Mouse (Mus musculus) stomach, postnatal 0 days (tissue): ENCODE data around the gene Tfrc. TPM values are rescaled to one million over a fixed set of nuclear protein-coding genes. Genes with fewer than 3 reads are reported as not detected.

Experiments used
- ATAC-seq: fragments of 200-750 bp; cut with Nextera tagmentation; 2 replicates; pipeline ENCODE4 v1.8.0; 2017; ENCODE audit not compliant: low FRiP score, low TSS enrichment
- DNase-seq: peaks from one replicate; pipeline ENCODE4 v3.0.0-alpha.2; 2016; ENCODE audit warnings: low spot score
- H3K27ac ChIP-seq: fragments of 300-500 bp; sonication (generic); replicated peaks from 2 replicates; pipeline ENCODE4 v1.5.1; 2014; ENCODE audit warnings: mild to moderate bottlenecking, control low read depth
- H3K27me3 ChIP-seq: fragments of 300-500 bp; sonication (generic); 2 replicates; pipeline ENCODE4 v1.6.1; 2014; ENCODE audit warnings: low read length; ENCODE audit not compliant: control insufficient read depth, insufficient read depth
- H3K36me3 ChIP-seq: fragments of 300-500 bp; sonication (generic); 2 replicates; pipeline ENCODE4 v1.6.1; 2014; ENCODE audit warnings: low read length, mixed read lengths; ENCODE audit not compliant: control insufficient read depth, insufficient read depth
- H3K4me1 ChIP-seq: fragments of 300-500 bp; sonication (generic); replicated peaks from 2 replicates; pipeline ENCODE4 v1.6.1; 2014; ENCODE audit warnings: antibody characterized with exemption; ENCODE audit not compliant: control insufficient read depth, insufficient read depth
- H3K4me2 ChIP-seq: fragments of 300-500 bp; sonication (generic); replicated peaks from 2 replicates; pipeline ENCODE4 v1.6.1; 2014; ENCODE audit warnings: low read depth, mild to moderate bottlenecking, control low read depth, moderate library complexity
- H3K4me3 ChIP-seq: fragments of 300-500 bp; sonication (generic); 2 replicates; pipeline ENCODE4 v1.5.1; 2014; ENCODE audit warnings: low read depth, low read length, control low read depth
- H3K9ac ChIP-seq: fragments of 300-500 bp; sonication (generic); 2 replicates; pipeline ENCODE4 v1.6.1; 2014; ENCODE audit warnings: mild to moderate bottlenecking, low read length, control low read depth, mixed read lengths
- H3K9me3 ChIP-seq: fragments of 300-500 bp; sonication (generic); 2 replicates; pipeline ENCODE4 v1.6.1; 2016; ENCODE audit warnings: low read length; ENCODE audit not compliant: control insufficient read depth
- CTCF ChIP-seq: IDR thresholded peaks from 2 replicates; pipeline ENCODE4 v1.5.1; 2016; ENCODE audit warnings: antibody characterized with exemption, low read depth, mild to moderate bottlenecking, moderate library complexity
- EP300 ChIP-seq: optimal IDR thresholded peaks from 2 replicates; pipeline ENCODE3; 2016; ENCODE audit warnings: antibody characterized with exemption
- WGBS: fragments of 180-500 bp; shearing (Covaris S2); extraction: QIAGEN DNeasy Blood & Tissue Kit; methylation state at CpG from one replicate; pipeline ENCODE4 v1.1.7; 2014; 5-methylcytosine and 5-hydroxymethylcytosine counted together
- polyA plus RNA-seq: library from polyadenylated mRNA; unstranded; fragments of >200 nt; fragmentation: Nextera tagmentation; extraction: Ambion mirVana; gene quantifications from 2 replicates; pipeline ENCODE4 v1.2.1, GENCODE M21; 2015

Gene Tfrc
- polyA plus RNA-seq, 1 experiment from 2014 or later = 50.0 TPM

- TF ChIP-seq CTCF (no peak), EP300 (no peak)
- DNase-seq = no peak
Observed at GRCm38 (mm10) chr16:32666671-32667551, 58.2 kb downstream of the Tfrc start.

DNA sequence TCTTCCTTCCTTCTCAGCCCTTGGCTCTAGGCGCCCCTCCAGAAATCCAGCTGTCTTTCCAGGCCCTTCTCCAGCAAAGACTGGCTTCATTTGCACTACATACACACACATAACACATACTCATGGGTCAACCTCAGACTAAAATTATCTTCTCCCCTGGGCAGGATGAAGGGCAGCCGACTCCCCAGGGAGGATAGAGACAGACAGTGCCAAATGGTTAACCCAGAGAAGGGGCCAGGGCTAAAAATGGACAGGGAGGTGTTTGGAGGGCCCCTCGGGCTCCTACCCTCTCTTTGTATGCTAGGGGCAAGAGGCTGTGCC is 58.8 kb downstream of the Tfrc start:
- TF ChIP-seq CTCF = no peak
- TF ChIP-seq EP300 = no peak
- H3K36me3 ChIP-seq = peaks cover 9% of the 10 kb centered on the region
- no peak overlapping the region for H3K9ac ChIP-seq
- no peaks in the 10 kb centered on the region for H3K9me3 ChIP-seq
- ATAC-seq (no peak), DNase-seq (no peak)
- H3K27ac ChIP-seq = 0 out of 2 replicates have a peak overlapping the region, but pooled peaks have one; percentile 61
- H3K27me3 ChIP-seq = no peaks in the 10 kb centered on the region
- H3K4me1 ChIP-seq = peaks cover 9% of the 10 kb centered on the region
- no peak overlapping the region for H3K4me3 ChIP-seq
- H3K4me2 ChIP-seq = no peak overlapping the region
- WGBS = 56% methylated on average over 3 of the region's 3 CpGs

More at GRCm38 (mm10) chr16:32666671-32667551, 58.2 kb downstream of the Tfrc start:
- H3K9me3 ChIP-seq = no peaks in the 10 kb centered on the region
- H3K4me2 ChIP-seq = no peak overlapping the region
- peaks cover 9% of the 10 kb centered on the region for H3K36me3 ChIP-seq
- H3K9ac ChIP-seq = no peak overlapping the region
- 68% methylated on average over 9 of the region's 9 CpGs for WGBS
- no peak overlapping the region for H3K4me3 ChIP-seq
- peaks cover 12% of the 10 kb centered on the region for H3K4me1 ChIP-seq
- no peak for ATAC-seq
- peak overlapping the region; percentile 61 for H3K27ac ChIP-seq
- no peaks in the 10 kb centered on the region for H3K27me3 ChIP-seq

- Histone ChIP-seq H3K36me3 (peaks cover 9% of the 10 kb centered on the region), H3K4me1 (peaks cover 9% of the 10 kb centered on the region), H3K9ac (no peak overlapping the region), H3K27me3 (no peaks in the 10 kb centered on the region), H3K27ac (no peak overlapping the region), H3K4me3 (no peak overlapping the region), H3K4me2 (no peak overlapping the region), H3K9me3 (no peaks in the 10 kb centered on the region)
- ATAC-seq (no peak), DNase-seq (peak; percentile 13)
- 73% methylated on average over 10 of the region's 10 CpGs for WGBS
- TF ChIP-seq EP300 = no peak
- no peak for TF ChIP-seq CTCF
Observed at GRCm38 (mm10) chr16:32668030-32668429, 59.3 kb downstream of the Tfrc start.

DNA sequence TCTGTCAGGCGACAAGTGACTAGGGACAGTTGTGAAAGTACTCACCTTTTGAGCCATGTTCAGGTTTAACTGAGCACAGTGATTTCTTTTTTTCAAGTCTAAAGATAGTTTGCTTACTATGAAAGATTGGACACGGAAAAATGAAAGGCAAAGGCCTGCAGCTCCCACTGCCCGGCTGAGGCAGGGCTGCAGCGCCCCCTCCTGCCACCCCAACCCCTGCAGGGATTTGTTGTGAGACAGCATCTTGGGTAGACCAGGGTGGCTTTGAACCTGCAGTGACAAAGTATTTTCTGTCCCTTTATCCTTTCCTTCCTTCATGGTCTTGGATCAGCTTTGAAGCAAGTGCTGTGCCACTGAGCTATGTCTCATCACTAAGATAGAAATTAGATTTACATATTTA is 59.8 kb downstream of the Tfrc start:
- no peak for ATAC-seq
- Histone ChIP-seq H3K4me2 (no peak overlapping the region), H3K36me3 (peaks cover 9% of the 10 kb centered on the region), H3K9me3 (no peaks in the 10 kb centered on the region), H3K27ac (no peak overlapping the region), H3K4me3 (no peak overlapping the region), H3K9ac (no peak overlapping the region), H3K4me1 (peaks cover 9% of the 10 kb centered on the region), H3K27me3 (no peaks in the 10 kb centered on the region)
- DNase-seq = peak; percentile 31
- WGBS = 82% methylated on average over 4 of the region's 4 CpGs
- no peak for TF ChIP-seq EP300
- peak; percentile 59 for TF ChIP-seq CTCF

- Histone ChIP-seq H3K27ac (no peak overlapping the region), H3K9me3 (no peaks in the 10 kb centered on the region), H3K9ac (no peak overlapping the region), H3K4me2 (no peak overlapping the region), H3K4me1 (peaks cover 9% of the 10 kb centered on the region), H3K4me3 (no peak overlapping the region), H3K27me3 (no peaks in the 10 kb centered on the region), H3K36me3 (peaks cover 13% of the 10 kb centered on the region)
- WGBS = 92% methylated on average over 10 of the region's 10 CpGs
- no peak for DNase-seq
- ATAC-seq = no peak
- no peak for TF ChIP-seq EP300
- no peak for TF ChIP-seq CTCF
Observed at GRCm38 (mm10) chr16:32669243-32669642, 60.5 kb downstream of the Tfrc start.

- peaks cover 16% of the 10 kb centered on the region for H3K36me3 ChIP-seq
- H3K9ac ChIP-seq = no peak overlapping the region
- no peak overlapping the region for H3K4me3 ChIP-seq
- H3K9me3 ChIP-seq = no peaks in the 10 kb centered on the region
- TF ChIP-seq EP300 = no peak
- TF ChIP-seq CTCF = no peak
- DNase-seq (peak; percentile 66), ATAC-seq (no peak)
- 79% methylated on average over 10 of the region's 10 CpGs for WGBS
- peaks cover 9% of the 10 kb centered on the region for H3K4me1 ChIP-seq
- H3K27me3 ChIP-seq = no peaks in the 10 kb centered on the region
- peak overlapping the region; percentile 35; the same call in 1 of the 2 replicates for H3K27ac ChIP-seq
- H3K4me2 ChIP-seq = no peak overlapping the region
Observed at GRCm38 (mm10) chr16:32670354-32671124, 61.8 kb downstream of the Tfrc start.
